Mouse (Mus musculus) T-helper 2 cell (primary cell): ENCODE results near the gene Rabif.

Experiments
- in situ Hi-C: fragments of 300-600 bp; cut with MboI, MseI; formaldehyde crosslinking; loops from one replicate; pipeline ENCODE4 v1.15.1; 2025; ENCODE audit warnings: high pct_unique_total_duplicates

Rabif gene

DNA sequence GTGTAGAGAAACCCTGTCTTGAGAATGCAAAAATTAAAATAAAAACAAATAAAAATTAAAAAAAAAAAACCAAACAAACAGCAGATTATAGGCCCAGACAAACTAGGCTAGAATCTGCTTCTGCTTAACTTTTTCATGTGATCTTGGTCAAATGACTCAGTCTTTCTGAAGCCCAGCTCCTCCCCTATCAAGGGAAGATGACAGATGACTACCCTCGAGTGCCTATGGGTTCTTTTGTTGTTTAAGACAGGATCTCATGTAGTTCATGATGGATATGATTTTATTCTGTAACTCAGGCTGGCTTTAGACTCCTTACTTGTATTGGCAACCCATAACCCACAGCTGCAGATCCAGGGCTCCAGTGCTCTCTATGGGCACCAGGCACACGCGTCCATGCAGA, 57.4 kb downstream of the Rabif start:
- in situ Hi-C loops = loop anchor here (5.0 kb wide), 1 partner anchor 415 kb away; no protein-coding TSS in a partner anchor

DNA sequence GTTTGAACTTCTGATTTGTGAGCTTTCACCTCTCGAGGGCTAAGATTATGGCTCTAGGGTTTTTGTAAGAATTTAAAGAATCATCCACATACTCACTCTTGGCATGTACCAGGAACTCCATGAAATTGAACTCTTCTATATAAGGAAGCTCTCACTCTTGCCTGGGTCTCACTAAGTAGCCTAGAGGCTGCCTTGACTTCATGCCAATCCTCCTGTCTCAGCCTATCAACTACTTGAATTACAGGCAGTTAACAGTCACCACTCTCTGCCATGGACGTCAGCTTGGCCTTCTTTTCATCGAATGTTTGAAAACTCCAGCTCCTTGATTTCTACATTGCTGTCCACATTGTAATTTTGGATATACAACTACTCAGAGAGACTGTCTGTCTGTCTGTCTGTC, 57.9 kb downstream of the Rabif start:
- in situ Hi-C loops = loop anchor here (5.0 kb wide), 1 partner anchor 415 kb away; no protein-coding TSS in a partner anchor

DNA sequence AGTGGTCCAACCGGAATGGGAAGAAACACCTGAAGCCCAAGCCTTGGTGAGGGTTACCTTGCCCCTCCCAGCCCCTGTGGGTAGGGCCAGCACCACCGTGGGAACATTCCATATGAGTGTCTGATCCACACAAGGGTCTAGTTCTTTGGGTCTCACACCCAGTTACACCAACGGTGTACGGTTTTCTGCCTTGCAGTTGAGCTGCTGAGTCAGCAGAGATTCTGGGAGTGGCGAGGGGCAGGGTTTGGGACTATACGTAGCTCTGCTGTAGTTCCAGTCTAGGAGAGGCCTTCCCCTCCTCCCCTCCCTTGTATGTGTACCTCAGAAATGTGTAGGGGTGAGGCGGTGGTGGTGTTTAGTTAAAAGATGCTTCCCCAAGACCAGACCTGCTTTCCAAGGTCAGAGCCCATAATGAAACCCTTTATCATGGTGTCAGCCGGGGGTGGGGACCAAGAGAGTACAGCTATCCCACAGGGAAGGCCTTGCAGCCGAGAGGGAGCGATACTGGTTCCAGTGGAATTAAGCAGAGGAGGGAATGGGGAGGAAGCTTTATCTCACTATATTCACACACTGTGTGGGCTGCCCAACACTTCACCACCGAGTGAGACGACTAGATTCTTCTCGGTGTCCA, 60.9 kb downstream of the Rabif start:
- in situ Hi-C loops = no loop called here

DNA sequence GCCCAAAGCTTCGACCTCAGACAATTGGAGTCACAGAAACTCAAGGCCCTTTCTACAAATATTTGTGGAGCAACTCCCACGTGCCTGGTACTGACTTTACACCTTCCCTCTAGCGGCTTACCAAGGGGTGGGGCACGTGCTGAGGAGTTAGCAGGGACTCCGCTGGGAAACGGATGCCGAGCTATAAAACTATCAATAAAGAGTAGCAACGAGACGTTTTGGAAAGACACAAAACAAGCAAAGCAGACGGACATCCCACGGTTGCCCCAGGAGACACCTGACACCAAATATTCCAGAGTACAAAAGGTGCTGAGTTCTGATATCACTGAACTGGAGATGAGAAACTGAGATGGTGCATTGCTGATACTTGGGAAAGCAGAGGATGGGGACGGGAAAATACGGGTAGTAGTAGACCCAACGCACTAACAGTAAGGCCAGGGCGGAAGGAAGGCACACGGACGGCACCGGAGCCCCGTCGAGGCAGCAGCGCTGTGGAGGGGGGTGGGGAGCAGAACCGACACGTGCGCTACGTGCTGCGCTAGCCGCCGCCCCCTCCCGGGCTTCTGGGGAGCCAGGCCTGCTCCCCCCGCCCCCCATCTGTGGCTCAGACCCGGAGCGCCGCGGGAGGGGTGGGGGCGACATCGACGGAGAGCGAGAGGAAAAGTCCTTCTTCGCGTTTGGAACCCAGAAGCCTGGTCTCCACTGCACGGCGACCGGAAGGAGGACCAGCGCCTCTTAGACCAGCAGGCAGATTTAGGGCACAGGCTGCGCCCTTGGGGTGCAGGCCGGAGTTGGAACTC, 61.6 kb downstream of the Rabif start:
- in situ Hi-C loops = no loop called here

DNA sequence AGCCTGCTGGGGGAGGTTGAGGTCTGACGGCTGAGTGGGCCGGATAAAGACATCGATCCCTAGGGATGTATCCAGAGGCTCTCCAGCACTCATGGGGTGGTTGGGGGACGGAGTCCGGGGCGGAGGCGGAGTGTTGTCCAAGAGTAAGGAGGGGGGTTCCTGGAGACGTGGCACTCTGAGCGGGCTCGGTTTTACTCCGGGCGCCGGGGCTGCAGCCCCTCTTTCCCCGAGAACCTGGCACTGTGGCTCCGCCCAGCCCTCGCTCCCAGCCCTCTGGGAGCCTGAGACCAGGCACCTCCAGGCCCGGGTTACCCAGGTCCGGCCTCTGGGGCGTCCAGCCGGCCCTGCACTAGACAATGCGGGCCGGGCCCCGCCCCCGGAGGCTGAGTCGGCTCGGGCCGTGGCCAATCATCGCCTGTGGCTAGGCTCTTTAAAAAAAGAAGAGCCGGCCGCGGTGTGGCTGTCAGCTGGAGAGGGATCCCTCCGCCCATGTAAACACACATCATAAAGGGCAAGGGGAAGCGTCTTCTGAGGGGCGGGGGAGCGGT, 62.3 kb downstream of the Rabif start:
- in situ Hi-C loops = no loop called here
